Mouse (Mus musculus) embryonic fibroblast, embryonic 13.5 days (primary cell): Measurements from ENCODE around the gene Nudt3.

Experiments
- CTCF ChIP-seq: IDR thresholded peaks from 2 replicates; pipeline ENCODE4 v1.5.1; 2011; ENCODE audit warnings: mild to moderate bottlenecking, control low read depth, low read length, moderate library complexity, borderline replicate concordance; ENCODE audit not compliant: insufficient read depth
- POLR2A ChIP-seq: IDR thresholded peaks from 2 replicates; pipeline ENCODE4 v1.6.1; 2011; ENCODE audit warnings: low read depth, mild to moderate bottlenecking, control low read depth, low read length, moderate library complexity

DNA sequence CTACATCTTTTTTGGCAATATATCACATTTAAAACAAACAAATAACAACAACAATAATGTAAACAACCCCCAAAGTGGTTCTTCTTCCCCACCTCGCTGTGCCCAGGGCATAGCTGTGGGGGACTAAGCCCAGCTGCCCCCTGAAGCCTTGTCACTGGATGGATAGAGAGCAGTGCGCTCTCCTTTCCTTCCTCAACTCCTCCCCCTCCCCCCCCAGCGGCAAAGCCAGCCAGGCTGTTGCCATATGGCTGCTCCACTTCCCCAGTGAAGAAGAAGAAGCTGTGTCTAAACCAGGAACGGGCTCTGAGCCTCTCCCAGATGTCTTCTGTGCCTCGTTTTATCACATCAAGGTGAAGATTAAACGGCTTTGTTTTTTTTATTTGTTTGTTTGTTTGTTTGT lies 19.8 kb upstream of the Nudt3 start:
- TF ChIP-seq CTCF = no peak
- TF ChIP-seq POLR2A = no peak
